Mouse (Mus musculus) fibroblast of lung, adult 2 months (primary cell): Measurements from ENCODE around the gene Mrpl2.

Experiments
- DNase-seq: peaks from one replicate; pipeline ENCODE4 v3.0.0-alpha.2; 2011; ENCODE audit warnings: low read depth

Mrpl2 gene

GRCm38 (mm10) chr17:46667712-46668111 is 21.7 kb downstream of the Mrpl2 start:
- DNase-seq = no peak

DNA sequence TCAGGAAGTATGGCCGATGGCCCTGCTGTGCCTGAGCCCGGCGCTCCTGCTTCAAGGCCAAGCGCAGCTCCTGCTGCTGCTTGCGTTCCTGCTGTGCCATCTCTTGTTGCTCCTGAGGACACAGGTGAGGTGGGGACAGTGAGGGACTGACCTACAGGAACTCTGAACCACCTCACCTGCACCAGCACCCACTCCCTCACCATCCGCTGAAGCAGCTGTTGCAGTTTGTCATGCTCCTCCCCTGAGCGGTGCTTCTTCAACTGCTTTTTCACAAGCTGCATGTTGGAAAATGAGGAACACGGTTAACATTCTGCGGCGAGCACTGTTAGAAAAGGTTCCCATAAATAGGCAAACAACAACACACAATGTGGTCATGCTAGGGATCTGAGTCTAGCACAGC is 23.9 kb downstream of the Mrpl2 start:
- DNase-seq = no peak

DNA sequence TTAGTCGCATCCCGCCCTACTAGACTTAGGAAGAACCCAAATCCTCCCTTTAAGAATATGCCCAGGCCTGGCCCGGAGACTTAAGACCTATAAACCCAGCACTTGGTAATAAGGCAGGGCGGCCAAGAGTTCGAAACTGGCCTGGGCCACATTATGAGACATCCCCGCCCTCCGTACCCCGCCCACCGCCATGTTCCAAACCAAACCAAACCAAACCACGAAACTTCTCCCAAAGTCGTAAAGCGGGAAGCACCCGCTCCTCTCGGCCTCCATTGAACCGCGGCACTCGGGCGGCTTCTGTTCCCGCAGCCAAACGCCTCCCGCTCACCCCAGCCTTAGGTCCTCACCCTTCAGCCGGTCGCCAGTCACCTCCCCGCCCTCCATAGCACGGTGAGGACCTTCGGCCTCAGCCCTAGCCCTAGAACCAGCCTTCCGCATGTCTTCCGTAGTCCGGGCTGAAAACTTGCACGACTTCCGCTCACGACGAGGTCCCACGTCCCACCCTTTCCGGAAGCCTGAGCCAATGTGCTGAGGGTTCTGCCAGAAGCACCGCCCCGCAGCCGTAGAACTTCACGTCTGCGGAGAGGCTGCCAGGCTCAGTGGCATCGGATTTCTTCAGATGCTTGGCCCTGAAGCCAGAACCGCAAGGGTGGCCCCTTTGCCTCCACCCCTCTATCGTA is 28.0 kb downstream of the Mrpl2 start, which contains the start of gene Rrp36:
TSS of gene Rrp36 (minus strand) at position 503 of the 680 bp plus-strand sequence.
- peak; percentile 93 for DNase-seq

GRCm38 (mm10) chr17:46674530-46675283 is 28.7 kb downstream of the Mrpl2 start:
- DNase-seq = no peak

DNA sequence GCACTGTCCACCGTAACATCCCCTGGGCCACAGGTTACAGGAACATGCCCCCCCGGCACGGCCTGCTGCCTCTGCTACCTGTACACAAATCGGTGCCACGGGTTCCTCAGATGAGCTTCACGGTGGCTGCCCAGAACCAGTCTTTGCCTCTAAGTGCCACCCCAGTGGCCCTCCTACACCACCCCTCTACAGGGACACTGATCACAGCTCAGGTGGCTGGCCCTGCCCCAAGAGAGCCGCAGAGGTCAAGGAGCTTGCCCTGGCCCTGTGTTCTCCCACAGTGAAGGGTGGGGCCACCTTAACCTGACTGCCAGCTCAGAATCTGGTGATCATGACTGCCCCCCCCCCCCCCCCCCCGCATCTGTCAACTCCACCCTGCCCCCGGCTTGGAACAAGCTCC is 32.4 kb downstream of the Mrpl2 start, which contains the start of gene Mea1:
TSS of gene Mea1 (plus strand) at position 378 of the 400 bp plus-strand sequence.
- DNase-seq = no peak

DNA sequence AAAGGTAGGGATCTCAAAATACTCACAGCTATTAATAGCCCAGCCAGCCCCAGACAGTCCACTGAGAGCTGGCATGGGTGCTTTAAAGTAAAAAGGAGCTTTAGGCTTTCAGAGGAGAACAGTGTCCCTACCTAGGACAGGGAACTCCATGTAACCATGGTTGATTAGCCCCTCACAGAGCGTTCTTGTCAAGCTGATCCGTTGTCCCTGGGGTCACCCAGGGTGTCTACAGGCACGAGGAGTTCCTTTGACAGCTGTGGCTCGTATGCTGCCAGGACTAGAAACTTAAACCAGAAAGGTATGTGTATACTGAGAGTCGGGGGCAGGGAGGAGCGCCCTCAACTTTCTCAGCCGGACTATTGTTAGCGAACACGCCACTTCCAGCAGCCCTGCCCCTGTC is 32.9 kb downstream of the Mrpl2 start:
- no peak for DNase-seq

GRCm38 (mm10) chr17:46679843-46680759 is 34.1 kb downstream of the Mrpl2 start:
- DNase-seq = no peak

DNA sequence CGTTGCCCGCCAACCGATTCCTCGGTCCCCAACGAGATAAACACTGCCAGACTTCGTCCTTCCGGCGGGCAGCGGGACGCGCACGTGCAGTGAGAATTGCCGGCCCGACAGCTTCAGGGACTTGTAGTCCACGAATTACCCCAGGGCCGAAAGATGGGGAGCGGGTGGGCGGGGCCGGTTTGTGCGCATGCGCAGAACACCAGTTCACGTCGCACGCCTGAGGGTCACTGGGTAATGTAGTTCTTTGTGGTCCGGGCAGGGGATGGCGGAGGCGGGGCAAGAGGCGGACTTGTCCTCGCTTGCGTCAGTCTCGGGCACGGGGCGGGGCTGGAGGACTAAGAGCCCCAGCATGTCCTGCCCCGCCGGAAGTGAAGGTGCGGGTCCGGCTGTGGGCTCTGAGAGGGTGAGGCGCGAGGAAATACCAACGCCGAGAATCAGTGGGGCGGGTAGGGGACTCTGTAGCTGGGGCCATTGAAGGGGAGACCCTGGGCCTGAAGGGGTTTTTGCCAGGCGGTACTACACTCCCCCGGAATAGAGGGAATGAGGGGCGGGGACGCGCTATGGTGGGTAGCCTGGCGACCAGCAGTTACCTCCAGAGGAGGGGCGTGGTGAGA is 34.8 kb downstream of the Mrpl2 start, which contains the start of gene Klhdc3:
TSS of gene Klhdc3 (minus strand) at position 155 of the 614 bp plus-strand sequence.
- DNase-seq = peak; percentile 97

- no peak for DNase-seq
Observed at GRCm38 (mm10) chr17:46681466-46682118, 35.6 kb downstream of the Mrpl2 start.

GRCm38 (mm10) chr17:46682654-46683389 is 36.8 kb downstream of the Mrpl2 start:
- DNase-seq = no peak

DNA sequence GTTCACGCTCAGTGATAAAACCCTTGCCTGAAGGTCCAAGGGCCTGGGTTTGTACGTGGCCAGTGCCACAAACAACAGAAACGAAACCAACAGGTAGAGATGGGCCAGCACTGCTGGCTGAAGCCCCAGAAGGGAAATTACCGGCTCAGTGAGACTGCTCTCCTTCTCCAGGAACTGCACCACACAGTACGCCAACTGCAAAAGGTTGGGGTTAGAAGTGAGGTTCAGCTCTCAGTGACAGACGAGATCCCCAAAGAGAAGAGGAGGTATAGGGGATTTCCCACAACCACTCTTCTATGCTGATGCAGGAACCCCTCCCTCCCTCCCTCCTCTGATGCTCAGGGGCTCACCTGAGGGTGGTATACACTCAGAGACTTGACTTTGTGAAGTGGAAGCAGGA is 39.9 kb downstream of the Mrpl2 start:
- DNase-seq = no peak

- DNase-seq = no peak
Observed at GRCm38 (mm10) chr17:46690665-46691064, 44.6 kb downstream of the Mrpl2 start.

- DNase-seq = no peak
Observed at GRCm38 (mm10) chr17:46691390-46691789, 45.4 kb downstream of the Mrpl2 start.

DNA sequence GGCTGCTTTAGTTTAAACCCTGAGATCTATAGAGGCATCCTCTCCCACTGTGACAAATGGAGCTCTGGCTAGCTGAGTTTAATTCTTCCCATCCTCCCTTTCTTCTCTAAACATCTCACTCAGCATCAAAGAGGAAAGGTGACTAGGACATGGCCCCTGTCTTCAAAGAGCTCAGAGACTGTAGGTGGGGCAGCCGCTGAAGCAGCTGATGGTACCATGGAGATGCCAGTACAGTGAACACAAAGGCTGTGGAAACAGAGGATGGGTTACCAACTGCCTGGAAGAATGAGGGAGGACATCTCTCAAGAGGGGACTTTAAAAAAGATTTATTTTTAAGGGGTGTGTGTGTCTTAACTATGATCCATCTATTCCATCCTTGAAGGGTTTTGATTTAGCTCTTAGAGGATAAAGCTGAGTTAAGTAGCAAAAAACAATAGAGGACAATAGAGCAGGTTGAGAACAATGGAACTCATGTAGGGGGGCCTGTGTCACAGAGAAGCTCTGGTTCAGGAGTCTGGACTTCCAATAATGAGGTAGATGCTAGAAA is 48.6 kb downstream of the Mrpl2 start:
- DNase-seq = no peak

DNA sequence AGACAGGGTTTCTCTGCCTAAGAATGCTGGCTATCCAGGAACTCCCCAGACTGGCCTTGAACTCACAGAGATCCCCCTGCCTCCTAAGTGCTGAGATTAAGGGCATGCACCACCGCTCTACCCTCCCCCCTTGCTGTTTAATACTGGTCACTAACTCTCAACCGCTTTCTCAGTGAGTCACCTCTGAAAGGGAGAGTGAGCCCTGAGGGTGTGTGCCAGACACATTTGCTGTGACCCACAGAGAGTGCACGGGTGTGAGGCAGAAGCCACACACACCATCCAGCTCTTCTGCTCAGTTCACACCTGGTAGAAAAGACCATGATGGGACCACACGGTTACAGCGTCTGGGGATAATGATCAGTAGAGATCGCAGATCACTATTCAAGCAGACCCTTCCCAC is 52.5 kb downstream of the Mrpl2 start:
- no peak for DNase-seq

DNA sequence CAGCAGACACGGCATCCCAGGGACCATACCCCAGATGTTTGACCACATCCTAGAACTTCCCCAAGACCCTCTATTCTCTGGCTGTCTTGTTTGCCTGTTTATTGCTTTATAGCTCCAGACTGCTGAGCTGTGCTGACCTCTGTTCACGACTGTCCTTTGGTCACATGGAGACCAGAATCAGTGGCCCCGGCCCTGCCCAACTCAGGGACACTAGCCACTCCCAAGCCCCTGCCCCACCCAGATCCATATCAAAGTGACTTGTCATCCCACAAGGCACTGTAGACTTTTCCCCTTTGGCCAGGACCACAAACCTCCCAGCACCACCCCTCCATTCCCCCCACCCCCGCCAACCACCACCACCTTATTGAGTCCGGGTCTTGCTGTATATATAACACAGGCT is 53.2 kb downstream of the Mrpl2 start:
- no peak for DNase-seq
